Mouse (Mus musculus): ENCODE data around the gene Rnf145.

Gene Rnf145

DNA sequence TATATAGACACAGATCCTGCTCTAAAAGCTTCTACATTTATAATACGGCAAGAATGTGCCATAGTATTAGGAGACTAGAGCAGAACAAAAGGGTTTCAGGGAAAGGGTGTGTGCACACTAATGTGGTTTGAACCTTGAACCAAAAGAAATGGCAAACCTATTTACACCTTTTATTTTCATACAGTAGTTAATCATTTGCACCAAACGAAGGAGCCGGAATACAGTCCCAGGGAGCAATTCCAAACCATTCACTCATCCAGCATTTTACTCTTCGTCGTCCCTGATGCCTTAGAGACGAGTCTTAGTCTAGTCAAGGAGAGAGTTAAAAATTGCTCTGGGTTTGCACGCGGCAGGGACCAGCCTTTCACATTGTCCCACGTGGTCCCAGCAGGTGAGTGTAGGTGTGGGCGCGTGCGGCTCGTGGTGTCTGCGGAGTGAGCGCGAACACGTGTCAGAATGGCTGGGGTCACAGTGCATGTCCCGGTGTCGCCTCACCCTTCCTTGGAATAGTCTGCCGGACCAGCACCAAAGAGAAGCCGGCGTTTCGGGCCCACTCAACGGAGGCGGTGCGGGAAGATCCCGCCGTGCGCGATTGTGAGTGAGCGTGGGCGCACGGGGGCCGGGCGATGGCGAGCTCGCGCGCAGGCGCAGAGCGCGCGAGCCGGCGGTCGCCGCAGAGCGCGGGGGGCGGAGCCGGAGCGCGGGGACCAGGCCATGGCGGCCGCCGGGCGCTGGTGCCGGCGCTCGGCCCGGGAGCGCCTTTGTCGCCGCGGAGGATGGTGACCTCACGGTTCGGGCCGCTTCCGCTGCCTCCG, at the start of gene Rnf145:
TSS of gene Rnf145 (plus strand) at position 684 of the 815 bp plus-strand sequence.
- DNase-seq, result peak; percentile 98

DNA sequence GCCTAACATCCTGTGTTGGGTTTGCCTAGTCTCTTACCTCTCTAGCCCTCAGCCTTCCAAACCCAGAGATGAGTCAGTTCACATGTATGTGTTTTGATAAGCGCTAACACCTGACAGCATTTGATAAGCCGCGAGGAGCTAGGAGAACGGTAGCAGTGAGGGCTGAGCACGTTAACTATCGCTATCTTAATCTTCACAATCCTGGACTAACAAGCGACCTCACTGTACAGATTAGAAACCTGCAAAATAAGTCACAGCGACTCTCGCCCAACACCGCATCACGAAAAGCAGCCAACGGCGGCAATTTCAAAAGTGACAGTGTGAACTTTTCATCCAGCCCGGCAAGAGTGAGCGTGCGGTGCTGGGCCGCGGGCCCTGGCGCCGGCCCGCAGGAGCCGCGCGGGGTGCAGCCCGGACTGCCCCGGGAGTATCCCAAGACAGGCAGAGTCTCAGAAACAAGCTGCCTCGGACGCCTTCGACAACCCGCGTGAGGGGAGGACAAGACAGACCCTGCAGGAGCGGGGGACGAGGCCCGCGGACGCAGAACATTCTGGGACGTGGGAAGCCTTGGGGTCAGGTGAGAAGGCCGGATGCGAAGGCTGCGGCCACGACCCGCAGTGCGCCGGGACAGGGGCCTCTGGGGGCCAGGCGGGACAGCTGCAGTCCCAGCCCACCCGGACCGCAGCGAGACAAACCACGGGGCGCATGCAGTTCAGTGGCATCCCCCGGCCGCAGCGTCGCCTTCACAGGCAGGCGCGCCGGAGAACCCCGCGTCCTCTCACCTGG, 48.9 kb upstream of the Rnf145 start:
- DNase-seq, result no peak

DNA sequence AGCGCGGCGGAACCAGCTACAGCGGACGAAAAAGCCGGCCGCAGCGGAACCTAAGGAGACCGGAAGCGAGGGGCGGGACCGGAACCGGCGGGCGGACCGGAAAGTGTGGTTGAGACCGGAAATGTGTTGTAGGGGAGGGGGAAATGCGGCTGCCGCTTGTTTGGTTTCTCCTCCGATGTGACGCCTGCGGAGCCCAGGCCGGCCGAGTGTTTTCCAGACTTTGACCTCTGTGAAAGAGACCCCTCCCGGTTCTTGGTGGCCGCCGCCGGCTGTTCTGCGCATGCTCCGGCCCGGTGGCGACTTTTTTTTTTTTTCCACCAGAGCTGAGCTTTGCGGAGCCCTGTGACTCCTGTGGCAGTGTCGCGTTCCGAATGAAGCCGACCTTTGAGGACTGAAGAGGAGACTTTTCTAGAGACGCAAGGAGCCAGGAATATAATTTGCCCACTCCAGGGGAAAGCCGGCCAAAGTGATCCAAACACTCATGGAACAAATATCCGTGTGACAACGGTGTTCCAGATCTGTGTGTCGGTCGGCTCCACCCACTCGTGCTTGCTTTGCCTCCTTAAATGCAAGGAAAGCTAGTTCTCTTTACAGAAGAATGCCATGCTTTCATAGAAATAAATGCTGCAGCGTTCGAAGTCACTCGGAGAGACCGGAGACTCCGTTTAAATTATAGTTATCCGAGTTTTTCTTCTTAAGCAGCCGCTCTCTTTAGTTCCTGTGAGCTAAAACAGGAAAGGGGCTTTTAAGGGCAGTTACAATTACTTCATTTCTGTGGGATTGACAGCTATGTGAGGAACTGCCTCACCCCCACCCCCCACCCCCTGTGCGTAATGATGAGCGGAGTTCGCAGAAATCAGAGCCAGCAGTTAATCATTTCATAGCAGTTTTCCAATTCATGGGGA, 48.1 kb upstream of the Rnf145 start, which contains the start of gene Ublcp1:
TSS of gene Ublcp1 (minus strand) at position 67 of the 905 bp plus-strand sequence.
- peak; percentile 99 for DNase-seq

DNA sequence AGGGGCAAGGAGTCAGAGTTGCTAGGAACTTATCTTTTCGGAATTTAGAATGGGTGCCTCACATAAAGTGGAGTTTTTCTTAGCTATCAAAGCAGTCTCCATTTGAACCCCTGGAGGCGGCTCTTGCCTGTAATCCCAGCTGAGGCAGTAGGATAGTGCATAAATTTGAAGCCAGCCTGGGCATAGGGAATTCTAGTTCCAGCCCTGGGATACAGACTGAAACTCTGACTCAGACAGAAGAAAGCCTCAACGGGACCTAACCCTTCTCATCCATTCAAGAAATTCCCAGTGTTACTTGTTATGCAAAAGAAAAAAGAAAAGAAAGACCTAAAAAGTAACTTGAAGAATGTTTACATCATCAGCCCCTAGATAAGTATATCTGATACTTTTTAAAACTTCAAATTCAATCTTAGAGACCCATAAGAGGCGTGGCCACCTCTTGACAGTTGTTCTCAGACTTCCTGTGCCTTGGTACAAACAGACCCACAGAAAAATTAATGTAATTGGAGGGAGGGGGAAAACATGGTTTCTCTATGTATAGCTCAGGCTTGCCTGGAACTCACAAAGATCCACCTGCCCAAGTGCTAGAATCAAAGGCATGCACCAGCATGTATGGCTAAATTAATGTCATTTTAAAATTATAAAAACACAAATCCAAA, 47.3 kb upstream of the Rnf145 start:
- peak; percentile 74 for DNase-seq

DNA sequence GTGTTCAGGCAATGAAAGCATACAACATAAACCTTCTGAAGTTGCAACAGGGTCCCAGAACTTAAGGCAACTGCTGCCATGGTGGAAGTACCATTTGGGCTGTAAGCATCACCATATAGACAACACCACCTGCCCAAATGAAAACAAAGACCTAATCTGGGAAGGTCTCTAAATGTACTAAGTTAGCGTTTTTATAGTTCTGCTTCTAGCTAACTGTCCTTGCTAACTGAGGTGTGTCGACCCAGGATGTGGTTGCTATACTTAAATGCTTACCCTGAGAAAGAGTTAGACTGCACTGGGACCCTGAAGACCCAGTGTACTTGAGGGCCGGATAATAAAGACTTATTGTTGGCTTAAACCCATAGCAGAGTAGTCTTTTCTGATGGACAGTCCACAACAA, 43.3 kb upstream of the Rnf145 start:
- DNase-seq, result peak; percentile 65

DNA sequence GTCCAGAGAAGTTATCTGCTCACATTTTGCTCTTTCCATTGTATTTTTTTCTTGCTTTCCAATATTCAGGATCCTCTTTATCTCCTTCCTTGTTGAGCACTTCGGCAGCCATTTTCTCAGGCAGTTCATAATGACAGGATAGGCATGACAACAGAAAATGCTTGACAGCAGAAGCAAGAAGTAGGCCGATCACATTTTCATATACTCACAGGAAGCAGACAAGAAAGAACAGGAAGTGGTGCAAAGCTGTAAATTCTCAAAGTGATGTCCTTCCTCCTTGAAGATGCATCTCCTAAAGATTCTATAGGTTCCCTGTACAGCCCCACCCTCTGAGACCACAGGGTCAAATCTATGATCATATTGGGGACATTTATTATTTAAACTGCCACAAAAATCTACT, 42.3 kb upstream of the Rnf145 start:
- no peak for DNase-seq

DNA sequence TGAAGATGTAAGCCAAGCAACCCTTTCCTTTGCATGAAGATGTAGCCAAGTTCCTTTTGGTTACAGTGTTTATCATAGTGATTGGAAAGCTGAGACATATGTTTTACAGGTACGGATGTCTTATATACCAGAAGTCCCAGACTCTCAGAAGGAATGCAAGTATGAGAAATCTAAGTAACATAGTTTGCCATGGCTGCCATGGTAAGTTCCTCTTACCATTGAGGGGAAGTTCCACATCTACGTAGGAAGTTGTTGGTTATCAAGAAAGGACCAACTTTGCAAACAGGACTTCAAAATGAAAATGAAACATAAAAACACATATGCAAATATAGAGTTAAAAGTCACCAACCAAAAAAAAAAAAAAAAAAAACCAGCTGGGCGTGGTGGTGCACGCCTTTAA, 40.4 kb upstream of the Rnf145 start:
- no peak for DNase-seq

DNA sequence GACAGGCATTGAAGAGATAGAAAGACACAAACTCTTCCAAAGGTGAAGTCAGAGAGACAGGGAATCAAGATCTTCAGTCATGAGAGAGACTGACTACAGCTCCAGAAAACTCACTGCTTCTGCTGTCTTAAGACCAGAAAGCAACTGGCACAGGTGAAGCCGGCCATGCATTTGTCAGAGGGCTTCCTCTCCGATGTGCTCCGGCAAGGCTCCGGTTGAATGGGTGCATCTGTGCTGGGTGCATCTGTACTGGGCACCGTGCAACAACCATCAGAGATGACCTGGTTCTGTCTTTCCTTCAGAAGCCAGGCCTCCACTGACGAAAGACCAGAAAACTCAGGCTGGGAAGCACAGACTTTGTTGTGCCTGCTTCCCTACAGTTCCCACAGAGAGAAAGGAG, 38.5 kb upstream of the Rnf145 start:
- peak; percentile 43 for DNase-seq

DNA sequence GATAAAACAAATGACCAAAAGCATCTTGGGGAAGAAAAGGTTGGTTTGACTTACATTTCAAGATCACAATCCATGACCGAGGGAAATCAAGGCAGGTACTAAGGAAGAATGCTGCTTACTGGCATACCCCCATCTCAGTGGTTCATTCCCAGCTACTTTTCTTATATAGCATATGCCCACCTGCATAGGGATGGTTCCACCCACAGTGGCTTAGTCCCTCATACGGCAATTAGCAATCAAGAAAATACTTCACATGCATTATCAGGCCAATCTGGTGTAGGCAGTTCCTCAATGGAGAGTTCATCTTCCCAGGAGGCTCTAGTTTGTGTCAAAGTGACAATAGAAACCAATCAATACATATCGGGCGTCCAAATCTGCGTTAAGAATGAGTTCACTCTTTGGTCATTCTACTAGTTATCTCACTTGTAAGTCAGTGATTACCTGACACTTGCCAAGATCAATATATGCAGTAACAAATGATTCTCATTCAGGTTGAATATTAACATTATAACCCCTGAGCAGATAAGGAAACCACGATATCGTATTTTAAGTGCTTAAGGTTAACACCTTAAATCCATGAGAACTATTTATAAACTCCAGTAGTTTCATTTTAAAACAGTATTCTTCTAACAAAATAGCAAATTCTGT, 33.6 kb upstream of the Rnf145 start:
- DNase-seq, result peak; percentile 36

DNA sequence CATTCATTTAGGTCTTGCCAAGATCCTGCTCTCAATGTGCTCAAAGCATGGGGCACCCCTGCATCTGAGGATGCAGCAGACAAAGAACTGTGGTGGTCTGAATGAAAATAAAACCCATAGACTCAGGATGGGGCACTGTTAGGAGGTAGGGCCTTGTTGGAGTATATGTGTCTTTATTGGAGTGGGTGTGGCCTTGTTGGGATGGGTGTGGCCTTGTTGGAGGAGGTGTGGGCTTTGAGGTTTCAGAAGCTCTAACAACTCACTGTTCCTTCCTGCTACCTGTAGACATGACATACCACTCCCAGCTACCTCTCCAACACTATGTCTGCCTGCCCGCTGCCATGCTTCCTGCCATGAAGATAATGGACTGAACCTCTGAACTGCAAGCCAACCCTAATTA, 29.6 kb upstream of the Rnf145 start:
- no peak for DNase-seq

DNA sequence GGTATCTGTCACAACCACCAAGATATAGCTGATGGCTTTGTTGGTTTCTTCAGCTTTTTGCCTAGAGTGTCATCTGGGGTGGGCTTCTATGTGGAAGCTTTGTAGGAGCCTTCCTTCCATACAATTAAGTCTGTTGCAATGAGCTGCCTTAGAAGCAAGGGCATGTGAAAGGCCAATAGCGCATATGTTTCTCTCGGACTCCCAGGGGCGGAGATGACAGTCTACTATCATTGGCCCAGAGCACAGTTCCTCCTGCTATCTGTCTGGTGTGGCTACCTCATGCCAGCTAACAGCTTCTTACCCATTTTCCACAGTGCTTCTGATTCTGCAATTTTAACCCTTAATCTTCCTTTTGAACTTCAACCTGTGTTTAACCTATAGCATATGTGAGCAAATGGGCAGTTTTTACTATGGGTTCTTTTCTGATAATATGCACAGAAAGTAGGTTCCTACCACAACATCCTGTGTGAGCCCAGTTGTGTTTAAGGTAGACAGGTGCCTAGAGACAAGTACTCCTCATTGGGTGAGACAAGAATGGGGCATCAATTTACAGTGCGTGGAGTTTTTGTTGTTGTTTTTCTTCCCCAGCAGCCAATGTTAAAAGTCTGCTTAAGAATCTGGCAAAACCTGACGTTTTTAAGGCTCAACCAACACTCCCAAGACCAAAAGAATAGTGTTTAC, 24.0 kb upstream of the Rnf145 start:
- DNase-seq, result peak; percentile 60

DNA sequence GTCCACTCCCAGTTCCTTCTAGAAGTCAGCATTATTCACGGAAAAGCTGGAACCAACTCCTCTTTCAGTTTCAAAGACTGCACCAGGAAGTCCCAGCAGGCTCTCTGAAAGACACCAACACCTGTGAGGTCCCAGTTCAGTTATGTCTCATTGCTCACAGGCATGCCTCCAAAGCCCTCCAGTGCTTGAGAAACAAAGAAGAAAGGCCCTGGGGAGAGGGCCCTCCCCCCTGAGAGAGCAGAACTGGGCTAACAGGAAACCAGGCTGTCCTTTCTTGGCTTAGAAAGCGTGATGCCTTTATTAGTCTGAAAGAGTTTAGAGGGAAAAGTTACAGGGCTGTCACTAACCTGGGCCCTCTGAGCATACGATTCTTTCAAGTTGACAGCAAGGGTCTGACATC, 22.5 kb upstream of the Rnf145 start:
- DNase-seq, result peak; percentile 92

DNA sequence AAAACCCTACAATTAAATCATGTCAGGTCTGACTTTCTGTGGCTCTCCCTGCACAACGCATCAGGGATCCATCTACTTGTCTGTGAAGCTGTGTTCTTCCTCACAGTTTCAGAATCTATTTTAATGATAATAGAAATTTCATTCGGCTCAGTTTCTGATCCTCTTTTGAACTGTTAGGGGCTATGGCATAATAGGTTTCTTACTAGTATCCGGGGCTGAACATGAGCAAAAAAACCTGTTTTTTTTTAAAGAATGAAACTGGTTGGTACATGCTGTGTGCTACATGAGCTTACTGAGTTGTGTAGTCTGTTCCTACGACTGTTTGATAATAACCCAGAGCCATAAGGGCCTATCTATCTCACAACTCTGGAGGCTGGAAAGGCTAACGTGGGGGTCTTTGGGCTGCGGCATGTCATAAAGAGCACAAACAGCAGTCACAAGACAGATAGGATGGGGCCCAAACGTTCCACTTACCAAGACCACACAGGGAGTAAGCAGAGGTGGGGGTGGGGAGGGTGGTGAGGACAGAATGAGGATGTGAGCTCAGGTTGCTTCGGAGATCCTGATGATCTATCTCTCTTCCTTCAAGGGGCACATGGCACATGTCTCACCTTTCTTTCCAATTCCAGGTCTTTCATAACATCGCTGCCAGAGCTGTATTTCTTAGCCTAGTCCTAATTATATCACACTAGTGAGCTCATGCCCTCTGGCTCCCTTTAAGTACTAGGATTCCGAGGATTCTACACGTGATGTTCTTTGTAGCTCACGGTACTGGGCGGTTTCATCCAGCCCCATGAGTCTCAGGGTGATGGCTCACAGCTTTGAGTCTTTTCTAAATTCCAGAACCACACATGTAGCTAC, 20.1 kb upstream of the Rnf145 start:
- DNase-seq, result peak; percentile 75

DNA sequence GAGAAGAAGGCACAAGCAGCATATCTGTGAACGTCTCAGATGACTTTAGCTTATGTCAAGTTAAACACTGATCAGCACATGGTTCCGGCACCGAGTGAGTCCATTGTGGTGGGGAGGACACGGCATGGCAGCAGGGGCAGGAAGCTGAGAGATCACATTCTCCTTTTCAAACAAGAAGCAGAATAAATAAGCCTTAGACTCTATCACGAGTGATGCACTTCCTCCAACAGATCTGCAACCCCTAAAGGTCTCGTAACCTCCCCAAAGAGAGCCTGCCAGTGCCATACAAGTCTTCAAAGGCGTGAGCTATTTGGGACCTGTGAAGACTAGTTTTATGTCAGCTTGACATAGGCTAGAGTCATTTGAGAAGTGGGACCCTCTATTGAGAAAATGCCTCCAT, 17.8 kb upstream of the Rnf145 start:
- peak; percentile 49 for DNase-seq

DNA sequence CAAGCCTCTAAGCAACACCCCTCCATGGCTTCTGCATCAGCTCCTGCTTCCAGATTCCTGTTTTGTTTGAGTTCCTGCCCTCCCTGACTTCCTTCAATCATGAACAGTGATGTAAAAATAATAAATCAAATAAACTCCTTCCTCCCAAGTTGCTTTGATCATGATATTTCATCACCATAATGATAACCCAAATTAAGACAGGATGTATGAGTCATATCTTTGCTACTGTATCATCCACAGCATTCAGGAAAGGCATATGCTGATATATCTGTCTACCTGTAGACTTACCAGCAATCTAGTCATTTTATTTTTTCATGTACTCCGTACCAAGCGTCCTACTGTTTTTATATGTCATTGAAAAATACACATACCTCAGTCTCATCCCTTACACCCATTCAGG, 17.3 kb upstream of the Rnf145 start:
- no peak for DNase-seq

DNA sequence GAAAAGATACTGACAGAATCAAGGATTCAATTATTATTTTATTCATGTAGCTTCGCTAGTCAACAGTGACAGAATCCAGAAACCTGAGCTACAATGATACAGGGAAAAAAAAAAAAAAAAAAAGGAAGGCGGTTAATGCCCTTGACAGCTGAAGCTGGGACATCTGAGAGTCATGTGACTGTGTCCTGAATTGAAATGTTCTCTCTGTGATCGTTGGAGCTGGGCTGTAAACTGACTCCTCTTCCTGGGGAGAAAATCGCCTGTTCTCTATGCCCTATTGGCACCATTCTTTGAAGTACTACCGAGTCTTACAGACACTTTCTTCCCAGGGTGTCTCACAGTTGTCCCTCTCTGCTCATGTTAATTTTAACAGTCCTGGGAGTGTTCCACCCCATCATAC, 15.8 kb upstream of the Rnf145 start:
- peak; percentile 28 for DNase-seq

DNA sequence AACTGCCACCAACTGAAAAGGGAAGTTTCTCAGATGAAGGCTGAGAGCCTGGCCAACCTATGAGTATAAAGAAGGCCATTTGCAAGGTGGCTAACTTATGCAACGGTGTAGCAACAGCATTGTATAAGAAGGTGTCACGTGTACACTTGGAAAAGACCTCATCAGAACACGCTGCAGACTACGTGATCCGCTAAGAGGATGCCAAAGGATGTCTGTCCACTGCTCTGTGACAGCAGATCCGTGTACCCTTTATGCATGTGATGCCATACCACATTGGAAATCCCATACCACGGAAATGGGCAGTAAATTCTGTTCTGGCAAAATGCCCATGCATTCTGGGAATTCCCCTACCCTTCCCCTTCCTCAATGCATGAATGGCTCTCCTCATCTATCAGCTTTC, 14.6 kb upstream of the Rnf145 start:
- peak; percentile 22 for DNase-seq

DNA sequence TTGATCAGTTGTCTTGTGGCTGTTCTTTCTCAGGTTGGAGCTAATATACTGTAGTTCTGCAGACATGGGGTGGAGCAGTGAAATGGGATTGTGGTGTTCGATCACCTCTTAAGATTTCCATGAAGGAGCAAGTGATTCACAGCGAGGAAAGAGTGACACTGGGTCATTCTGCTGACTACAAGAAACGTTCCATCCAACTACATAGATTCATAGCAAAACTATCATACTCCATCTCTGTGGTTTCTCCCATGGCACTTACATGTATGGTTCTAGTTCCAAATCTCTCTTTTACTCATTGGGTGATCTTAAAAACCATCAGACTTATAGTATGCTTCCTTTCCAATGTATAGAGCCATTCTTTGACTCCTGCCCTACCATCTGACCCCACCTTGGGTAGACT, 14.0 kb upstream of the Rnf145 start:
- DNase-seq, result peak; percentile 6

DNA sequence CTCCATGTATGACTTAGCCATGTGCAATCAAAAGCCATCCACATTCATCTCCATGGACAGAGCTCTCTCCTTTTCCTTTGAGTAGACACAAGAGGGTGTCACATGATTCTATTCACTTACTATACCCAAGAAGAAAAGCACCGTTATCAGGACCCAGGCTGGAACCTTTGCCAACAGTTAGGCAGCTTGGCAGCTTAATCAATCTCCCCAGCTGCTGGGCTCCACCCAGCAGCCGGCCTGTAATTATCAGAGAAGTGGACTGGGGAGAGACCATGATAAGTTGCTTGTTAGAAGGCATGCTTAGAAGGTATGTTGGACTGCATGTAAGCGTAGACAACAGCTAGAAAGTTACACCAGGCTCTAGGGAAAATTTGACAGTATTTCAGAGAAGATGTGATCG, 9.9 kb upstream of the Rnf145 start:
- DNase-seq, result peak; percentile 67

DNA sequence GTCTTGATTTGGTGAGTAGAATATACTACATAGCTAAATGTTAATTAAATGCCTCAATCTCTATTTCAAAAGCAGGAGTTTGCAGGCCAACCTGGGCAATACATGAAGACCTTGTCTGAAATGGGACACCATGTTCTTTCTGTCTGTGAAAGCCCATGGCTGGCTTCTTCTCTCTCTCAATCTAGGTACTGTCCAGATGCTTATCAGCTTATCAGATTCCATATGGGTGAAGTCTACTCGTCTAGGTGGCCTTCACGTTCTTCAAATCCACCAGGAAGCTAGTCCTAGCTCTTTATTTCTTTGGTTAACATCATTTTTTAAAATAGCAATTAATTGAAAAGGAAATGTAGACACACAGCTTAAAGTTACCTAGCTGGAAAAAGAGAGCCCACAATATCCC, 8.9 kb upstream of the Rnf145 start:
- peak; percentile 3 for DNase-seq

Measured in heart, adult 11 months (tissue).